Mouse (Mus musculus): ENCODE results near the gene Prtn3. TPM values are rescaled to one million over a fixed set of nuclear protein-coding genes. Genes with fewer than 3 reads are reported as not detected.

Prtn3 gene
- polyA plus RNA-seq (2015; fragmentation: Nextera tagmentation; extraction: Ambion mirVana) = 8.3 and 10.4 TPM in 2 replicates

DNA sequence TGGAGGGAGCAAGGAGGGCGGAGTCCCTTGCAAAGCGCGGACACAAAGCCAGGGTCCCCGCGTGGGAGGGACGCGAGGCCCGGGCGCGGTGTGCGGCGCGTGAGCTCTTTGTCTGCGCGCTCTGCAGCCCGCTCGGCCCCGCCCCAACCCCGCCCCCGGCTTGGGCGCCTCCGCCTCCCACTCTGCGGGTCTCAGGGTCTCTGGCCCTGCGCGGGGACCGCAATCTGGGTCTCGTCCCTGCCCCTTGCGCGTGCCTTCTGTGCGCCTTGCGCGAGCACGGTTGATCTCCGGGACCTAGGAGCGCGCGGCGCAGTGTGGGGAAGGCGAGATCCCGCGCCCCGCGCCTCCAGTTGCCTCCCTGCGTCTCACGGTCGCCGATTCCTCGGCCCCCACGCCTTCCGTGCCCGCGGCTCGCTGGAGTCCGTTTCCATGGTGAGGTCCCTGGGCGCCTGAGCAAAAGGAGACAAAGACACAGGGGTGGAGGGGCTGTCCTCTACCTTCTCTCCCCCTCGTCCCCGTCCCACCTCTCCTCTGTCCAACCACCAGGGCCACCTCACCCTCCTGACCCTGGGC lies at the start of gene Prtn3, which contains the start of gene Plppr3:
Prtn3 (plus strand) TSS at position 187 of the 573 bp plus-strand sequence.
Plppr3 (minus strand) TSS at position 345 of the 573 bp plus-strand sequence.

DNA sequence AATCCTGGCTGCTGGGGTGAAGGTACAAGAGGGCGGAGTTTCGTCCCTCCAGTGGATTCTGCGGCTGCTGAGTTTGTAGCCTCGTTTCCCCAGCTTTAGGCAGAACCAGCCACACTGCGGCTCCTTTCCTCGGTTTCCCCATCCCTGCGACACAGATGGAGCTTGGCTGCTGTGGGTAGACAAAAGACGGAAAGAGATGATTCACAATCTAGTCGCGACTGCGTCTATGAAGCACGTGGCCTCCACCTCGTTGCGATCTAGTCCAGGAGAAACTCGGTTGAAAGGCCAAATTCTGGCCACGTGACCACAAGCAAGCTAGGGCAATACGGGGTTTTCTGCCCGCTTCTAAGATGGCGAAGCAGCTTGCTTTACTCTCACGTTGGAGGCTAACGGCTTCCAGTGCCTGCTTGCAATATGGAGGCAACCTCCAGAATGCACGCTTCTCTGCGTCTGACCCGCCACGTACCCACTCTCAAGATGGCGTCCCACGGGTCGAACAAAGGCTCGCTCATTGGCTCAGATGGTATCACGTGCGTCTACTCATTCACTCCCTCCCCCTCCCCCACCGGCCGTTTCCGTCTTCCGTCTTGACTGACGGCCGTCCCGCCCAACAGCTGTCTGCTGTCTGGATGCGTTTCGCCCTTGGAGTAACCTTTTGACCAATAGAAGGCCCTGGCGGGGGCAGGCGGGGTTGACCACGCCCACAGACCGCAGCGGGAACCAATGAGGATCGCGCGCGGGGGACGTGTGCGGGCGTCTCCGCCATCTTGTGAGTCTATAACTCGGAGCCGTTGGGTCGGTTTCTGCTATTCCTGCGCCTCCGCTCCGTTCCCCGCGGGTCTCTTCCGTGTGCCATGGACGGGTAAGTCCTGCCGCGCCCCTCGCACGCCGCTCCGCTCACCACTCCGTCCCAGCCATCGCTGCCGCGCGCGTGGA lies 20.1 kb upstream of the Prtn3 start, which contains the start of gene Ptbp1:
Ptbp1 (plus strand) TSS at position 568 of the 936 bp plus-strand sequence.

DNA sequence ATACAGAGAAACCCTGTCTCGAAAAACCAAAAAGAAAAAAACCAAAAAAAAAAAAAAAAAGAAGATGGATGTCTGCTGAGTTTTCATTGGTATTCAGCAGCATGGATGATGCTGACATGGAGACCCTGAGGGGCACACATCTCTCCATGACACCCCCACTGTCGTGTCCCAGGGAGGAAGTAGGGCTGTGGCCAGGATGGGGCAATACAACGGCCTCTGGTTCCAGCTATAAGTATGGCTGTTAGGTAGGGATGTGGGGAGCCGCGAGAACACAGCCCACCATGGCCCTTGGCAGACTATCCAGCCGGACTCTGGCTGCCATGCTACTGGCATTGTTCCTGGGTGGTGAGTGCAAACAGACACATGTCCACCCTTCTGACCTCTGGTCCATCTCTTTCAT lies 11.8 kb downstream of the Prtn3 start, which contains the start of gene Elane:
Elane (plus strand) TSS at position 194 of the 400 bp plus-strand sequence.

DNA sequence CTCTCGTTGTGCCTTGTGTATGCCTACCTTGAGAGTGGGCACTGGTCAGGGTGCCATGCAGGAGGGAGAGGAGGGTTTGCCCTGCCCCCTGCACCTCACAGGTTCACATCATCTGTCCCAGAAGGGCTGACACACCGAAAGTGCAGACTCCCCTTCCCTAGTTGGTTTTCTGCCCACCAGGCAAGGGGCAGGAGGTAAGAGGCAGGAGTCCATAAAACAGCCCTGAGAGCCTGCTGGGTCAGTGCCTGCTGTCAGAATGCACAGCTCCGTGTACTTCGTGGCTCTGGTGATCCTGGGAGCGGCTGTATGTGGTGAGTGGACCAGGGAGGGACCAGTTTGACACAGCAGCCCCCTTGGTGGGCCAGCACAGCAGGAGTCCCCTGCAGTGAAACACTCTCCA lies 16.4 kb downstream of the Prtn3 start, which contains the start of gene Cfd:
Cfd (plus strand) TSS at position 184 of the 400 bp plus-strand sequence.

DNA sequence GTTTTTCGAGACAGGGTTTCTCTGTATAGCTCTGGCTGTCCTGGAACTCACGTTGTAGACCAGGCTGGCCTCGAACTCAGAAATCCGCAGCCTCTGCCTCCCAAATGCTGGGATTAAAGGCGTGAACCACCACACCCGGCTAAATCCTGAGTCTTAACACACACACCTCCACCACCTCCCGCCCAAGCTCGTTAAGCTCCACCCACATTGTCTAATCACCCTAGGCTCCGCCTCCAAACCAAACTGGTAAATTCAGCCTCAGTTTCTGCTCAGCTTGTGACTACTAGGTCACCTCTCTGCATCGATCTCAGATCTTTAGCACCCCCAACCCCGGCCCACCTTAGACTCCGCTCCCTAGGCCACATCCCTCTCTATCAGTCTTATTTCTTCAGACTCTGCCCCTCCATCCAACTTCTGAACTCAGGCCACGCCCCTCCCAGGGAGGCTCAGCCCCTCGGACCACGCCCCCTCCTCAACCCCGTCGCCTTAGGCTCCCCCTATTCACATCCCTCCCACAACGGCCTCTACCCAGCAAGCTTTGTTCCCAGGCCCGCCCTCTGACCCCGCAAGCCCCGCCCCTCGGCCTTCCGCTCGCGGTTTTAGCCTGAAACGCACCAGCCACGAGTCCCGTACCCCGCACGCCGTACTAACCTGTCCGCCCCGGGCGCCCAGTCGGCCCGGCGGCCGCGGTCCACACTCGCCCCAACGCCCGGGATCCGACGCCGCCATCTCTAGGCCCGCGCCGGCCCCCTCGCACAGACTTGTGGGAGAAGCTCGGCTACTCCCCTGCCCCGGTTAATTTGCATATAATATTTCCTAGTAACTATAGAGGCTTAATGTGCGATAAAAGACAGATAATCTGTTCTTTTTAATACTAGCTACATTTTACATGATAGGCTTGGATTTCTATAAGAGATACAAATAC lies 34.2 kb downstream of the Prtn3 start, which contains the start of gene Med16:
Med16 (minus strand) TSS at position 757 of the 925 bp plus-strand sequence.

DNA sequence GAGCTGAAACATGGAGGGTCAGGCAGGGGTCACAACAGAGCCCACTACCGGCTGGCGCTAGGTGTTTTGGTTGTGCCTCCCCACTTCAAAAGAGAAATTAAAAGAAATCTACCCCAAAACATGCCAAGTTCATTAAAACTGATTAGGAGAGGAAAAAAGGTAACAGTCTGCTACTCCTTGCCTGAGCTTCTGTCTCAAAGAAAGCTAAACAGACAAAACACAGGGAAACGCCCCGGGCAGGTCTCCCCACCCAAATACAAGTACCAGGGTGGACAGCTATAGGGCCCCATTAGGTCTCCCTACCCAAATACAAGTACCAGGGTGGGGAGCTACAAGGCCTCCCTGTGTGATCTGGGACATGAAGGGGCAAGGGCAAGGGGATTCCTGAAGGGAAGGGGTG lies 36.3 kb downstream of the Prtn3 start, which contains the start of gene Gm26602:
Gm26602 (plus strand) TSS at position 301 of the 400 bp plus-strand sequence.

DNA sequence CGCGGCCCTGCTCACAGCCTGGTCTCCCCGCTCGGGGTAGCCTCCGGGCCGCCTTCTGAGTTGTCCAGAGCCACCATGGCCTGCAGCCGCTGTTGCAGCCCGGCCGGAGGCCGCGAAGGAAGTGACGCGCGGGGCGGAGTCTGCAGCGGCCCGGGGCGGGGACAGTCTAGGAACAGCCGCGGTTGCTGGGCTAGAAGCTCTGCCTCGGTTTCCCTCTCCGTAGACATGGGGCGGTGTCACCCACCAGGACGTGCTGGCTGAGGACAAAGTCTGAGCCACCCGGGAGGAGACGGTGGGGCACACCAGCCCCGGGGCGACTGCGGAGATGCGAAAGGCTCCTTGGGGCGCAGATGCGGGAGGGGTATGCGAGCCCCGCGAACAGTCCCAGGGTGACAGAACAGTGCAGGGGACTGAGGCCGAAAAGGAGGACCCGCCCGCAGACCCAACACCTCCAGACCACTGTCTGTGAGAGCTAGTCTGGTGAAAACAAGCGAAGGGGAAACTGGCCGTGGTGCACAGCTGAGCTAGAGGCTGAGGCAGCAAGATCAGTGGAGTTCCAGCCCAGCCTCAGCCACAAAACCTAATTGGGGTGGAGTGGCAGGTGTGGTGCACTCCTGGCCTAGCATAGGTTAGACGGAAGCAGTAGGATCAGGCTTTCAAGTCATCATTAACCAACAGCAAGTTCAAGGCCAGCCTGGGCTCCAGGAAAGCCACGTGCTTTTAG lies 42.7 kb downstream of the Prtn3 start, which contains the start of gene Kiss1r:
Kiss1r (plus strand) TSS at position 164 of the 724 bp plus-strand sequence.

DNA sequence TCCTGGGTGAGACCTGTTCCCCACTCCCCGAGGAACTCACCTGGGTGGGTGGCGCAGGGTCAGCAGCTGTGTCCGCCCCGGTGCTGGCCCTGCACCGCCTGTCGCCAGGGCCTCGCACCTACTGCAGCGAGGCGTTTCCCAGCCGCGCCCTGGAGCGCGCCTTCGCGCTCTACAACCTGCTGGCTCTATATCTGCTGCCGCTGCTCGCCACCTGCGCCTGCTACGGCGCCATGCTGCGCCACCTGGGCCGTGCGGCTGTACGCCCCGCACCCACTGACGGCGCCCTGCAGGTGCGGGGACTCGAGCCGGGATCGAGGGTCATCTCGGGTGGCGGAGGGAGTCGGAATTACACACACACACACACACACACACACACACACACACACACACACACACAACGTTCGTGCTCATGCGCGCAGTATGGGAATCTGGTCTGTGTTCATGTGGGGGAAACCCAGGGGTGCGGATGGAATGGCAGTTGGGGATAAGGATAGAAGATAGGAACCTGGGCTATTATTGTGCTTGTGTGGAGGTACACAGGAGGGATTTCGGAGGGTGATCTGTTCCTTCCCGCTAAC lies 46.8 kb downstream of the Prtn3 start, which contains the start of gene R3hdm4:
R3hdm4 (minus strand) TSS at position 251 of the 578 bp plus-strand sequence.

DNA sequence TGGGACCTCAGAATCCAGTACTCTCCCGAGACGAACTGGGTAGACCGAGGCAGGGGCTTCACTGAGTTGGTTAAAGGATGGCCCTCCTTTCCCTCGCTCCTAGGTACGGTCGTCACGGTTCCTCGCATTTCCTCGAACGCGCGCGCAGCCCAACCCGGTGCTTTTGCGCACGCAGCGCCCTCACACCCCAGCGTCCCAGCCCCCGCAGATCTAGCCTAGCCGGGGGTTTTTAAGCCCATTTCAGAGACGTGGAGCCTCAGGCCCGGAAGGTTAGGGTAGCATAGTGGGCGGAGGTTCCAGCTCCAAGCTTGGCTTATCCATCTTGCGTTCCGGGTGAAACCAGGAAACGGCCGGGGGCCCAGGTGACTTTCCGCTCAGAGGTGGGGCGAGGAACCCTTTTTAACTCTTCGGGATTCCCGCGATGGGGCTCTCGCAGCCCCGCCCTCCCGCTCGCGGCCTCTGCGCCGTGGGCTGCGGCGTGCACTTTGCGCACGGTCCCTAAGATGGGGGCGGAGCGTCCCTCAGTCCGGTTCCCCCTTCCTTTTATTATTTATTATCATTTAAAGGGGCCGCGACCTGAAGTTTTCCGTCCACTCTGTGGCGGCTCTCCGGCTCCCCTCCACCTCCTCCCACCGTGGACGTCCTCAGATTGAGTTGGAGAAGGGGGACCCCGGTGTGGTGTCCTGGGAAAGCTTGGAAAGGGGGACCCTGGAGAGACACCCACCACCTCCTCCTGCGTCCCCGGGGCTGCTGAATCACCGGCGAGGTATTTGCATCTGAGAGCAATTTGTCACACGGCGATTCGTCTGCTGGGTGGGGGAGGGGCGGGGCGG lies 52.4 kb downstream of the Prtn3 start, which contains the start of gene Arid3a:
Arid3a (plus strand) TSS at position 553 of the 833 bp plus-strand sequence.

Small RNA genes within 50 kb of the gene (microRNA-seq; reads per million reads assigned to microRNA genes)
- gene Mir6910 (ENCODE audit: borderline replicate concordance, insufficient number of aligned reads) = not detected

Other genes with a start within 250 kb of the Prtn3 start
- 8.9 and 20.6 TPM in 2 replicates for gene Shc2, start 236.6 kb upstream of the Prtn3 start, polyA plus RNA-seq (2015; fragmentation: Nextera tagmentation; extraction: Ambion mirVana)
- 0.11 and 0.88 TPM in 2 replicates for gene Odf3l2, start 228.7 kb upstream of the Prtn3 start, polyA plus RNA-seq (2015; fragmentation: Nextera tagmentation; extraction: Ambion mirVana)
- gene Madcam1, start 209.9 kb upstream of the Prtn3 start, polyA plus RNA-seq (2015; fragmentation: Nextera tagmentation; extraction: Ambion mirVana) = 0.43 and 0.80 TPM in 2 replicates
- 81.4 and 84.4 TPM in 2 replicates for gene Tpgs1, start 205.1 kb upstream of the Prtn3 start, polyA plus RNA-seq (2015; fragmentation: Nextera tagmentation; extraction: Ambion mirVana)
- gene Cdc34, start 192.3 kb upstream of the Prtn3 start, polyA plus RNA-seq (2015; fragmentation: Nextera tagmentation; extraction: Ambion mirVana) = 66.5 and 73.9 TPM in 2 replicates
- 0.61 and 0.69 TPM in 2 replicates for gene Gzmm, start 185.5 kb upstream of the Prtn3 start, polyA plus RNA-seq (2015; fragmentation: Nextera tagmentation; extraction: Ambion mirVana)
- gene Bsg, start 170.0 kb upstream of the Prtn3 start, polyA plus RNA-seq (2015; fragmentation: Nextera tagmentation; extraction: Ambion mirVana) = 813 and 928 TPM in 2 replicates
- gene Hcn2, start 157.8 kb upstream of the Prtn3 start, polyA plus RNA-seq (2015; fragmentation: Nextera tagmentation; extraction: Ambion mirVana) = 1.6 TPM in 2 replicates
- 16.6 and 29.3 TPM in 2 replicates for gene Polrmt, start 127.9 kb upstream of the Prtn3 start, polyA plus RNA-seq (2015; fragmentation: Nextera tagmentation; extraction: Ambion mirVana)
- gene Fgf22, start 119.4 kb upstream of the Prtn3 start, polyA plus RNA-seq (2015; fragmentation: Nextera tagmentation; extraction: Ambion mirVana) = 0.15 TPM in 1 of 2 replicates, not detected in the other
- 50.8 and 66.1 TPM in 2 replicates for gene Rnf126, start 107.5 kb upstream of the Prtn3 start, polyA plus RNA-seq (2015; fragmentation: Nextera tagmentation; extraction: Ambion mirVana)
- 10.9 and 12.6 TPM in 2 replicates for gene Fstl3, start 97.2 kb upstream of the Prtn3 start, polyA plus RNA-seq (2015; fragmentation: Nextera tagmentation; extraction: Ambion mirVana)
- 0.13 and 0.46 TPM in 2 replicates for gene Prss57, start 83.5 kb upstream of the Prtn3 start, polyA plus RNA-seq (2015; fragmentation: Nextera tagmentation; extraction: Ambion mirVana)
- gene Palm, start 80.9 kb upstream of the Prtn3 start, polyA plus RNA-seq (2015; fragmentation: Nextera tagmentation; extraction: Ambion mirVana) = 72.1 and 96.9 TPM in 2 replicates
- 1.1 TPM in 2 replicates for gene Misp, start 53.5 kb upstream of the Prtn3 start, polyA plus RNA-seq (2015; fragmentation: Nextera tagmentation; extraction: Ambion mirVana)
- 85.9 and 118 TPM in 2 replicates for gene Ptbp1, start 20.0 kb upstream of the Prtn3 start, polyA plus RNA-seq (2015; fragmentation: Nextera tagmentation; extraction: Ambion mirVana)
- gene Plppr3, start 158 bp downstream of the Prtn3 start, polyA plus RNA-seq (2015; fragmentation: Nextera tagmentation; extraction: Ambion mirVana) = 21.3 and 54.6 TPM in 2 replicates
- gene Elane, start 11.8 kb downstream of the Prtn3 start, polyA plus RNA-seq (2015; fragmentation: Nextera tagmentation; extraction: Ambion mirVana) = 8.1 and 10.4 TPM in 2 replicates
- gene Cfd, start 16.4 kb downstream of the Prtn3 start, polyA plus RNA-seq (2015; fragmentation: Nextera tagmentation; extraction: Ambion mirVana) = 0.96 and 5.3 TPM in 2 replicates
- 28.5 and 37.7 TPM in 2 replicates for gene Med16, start 34.4 kb downstream of the Prtn3 start, polyA plus RNA-seq (2015; fragmentation: Nextera tagmentation; extraction: Ambion mirVana)
- 8.4 and 15.7 TPM in 2 replicates for gene Gm26602, start 36.4 kb downstream of the Prtn3 start, polyA plus RNA-seq (2015; fragmentation: Nextera tagmentation; extraction: Ambion mirVana)
- gene Kiss1r, start 42.5 kb downstream of the Prtn3 start, polyA plus RNA-seq (2015; fragmentation: Nextera tagmentation; extraction: Ambion mirVana) = 0.77 and 1.0 TPM in 2 replicates
- 81.3 and 98.1 TPM in 2 replicates for gene R3hdm4, start 46.7 kb downstream of the Prtn3 start, polyA plus RNA-seq (2015; fragmentation: Nextera tagmentation; extraction: Ambion mirVana)
- 1.7 and 2.8 TPM in 2 replicates for gene Arid3a, start 52.6 kb downstream of the Prtn3 start, polyA plus RNA-seq (2015; fragmentation: Nextera tagmentation; extraction: Ambion mirVana)
- gene Wdr18, start 85.7 kb downstream of the Prtn3 start, polyA plus RNA-seq (2015; fragmentation: Nextera tagmentation; extraction: Ambion mirVana) = 53.4 and 76.1 TPM in 2 replicates
- gene Grin3b, start 96.2 kb downstream of the Prtn3 start, polyA plus RNA-seq (2015; fragmentation: Nextera tagmentation; extraction: Ambion mirVana) = 0.11 and 0.16 TPM in 2 replicates
- gene Tmem259, start 109.9 kb downstream of the Prtn3 start, polyA plus RNA-seq (2015; fragmentation: Nextera tagmentation; extraction: Ambion mirVana) = 19.3 and 25.0 TPM in 2 replicates
- gene Cnn2, start 114.1 kb downstream of the Prtn3 start, polyA plus RNA-seq (2015; fragmentation: Nextera tagmentation; extraction: Ambion mirVana) = 57.9 and 65.3 TPM in 2 replicates
- gene Abca7, start 122.0 kb downstream of the Prtn3 start, polyA plus RNA-seq (2015; fragmentation: Nextera tagmentation; extraction: Ambion mirVana) = 5.5 and 5.7 TPM in 2 replicates
- 4.9 and 6.0 TPM in 2 replicates for gene Arhgap45, start 142.2 kb downstream of the Prtn3 start, polyA plus RNA-seq (2015; fragmentation: Nextera tagmentation; extraction: Ambion mirVana)
- gene Polr2e, start 165.3 kb downstream of the Prtn3 start, polyA plus RNA-seq (2015; fragmentation: Nextera tagmentation; extraction: Ambion mirVana) = 156 and 175 TPM in 2 replicates
- gene Gpx4, start 172.7 kb downstream of the Prtn3 start, polyA plus RNA-seq (2015; fragmentation: Nextera tagmentation; extraction: Ambion mirVana) = 1,645 and 2,206 TPM in 2 replicates
- 7.0 and 17.7 TPM in 2 replicates for gene Sbno2, start 231.1 kb downstream of the Prtn3 start, polyA plus RNA-seq (2015; fragmentation: Nextera tagmentation; extraction: Ambion mirVana)
- 10.7 and 13.5 TPM in 2 replicates for gene Stk11, start 241.3 kb downstream of the Prtn3 start, polyA plus RNA-seq (2015; fragmentation: Nextera tagmentation; extraction: Ambion mirVana)